Comparison of ENCODE assay signal across 19 mouse cellular contexts in genomic region chr16:39158893-39159292, GRCm38 (mm10).
DNase-seq lines count a peak whose midpoint lies in the region; ATAC-seq lines count a peak whose summit lies in the region.
"Had no signal": no experiment of that assay in that cellular context is flagged by ENCODE, and none has a peak within 500 bp of the region (broad histone marks: within the 10 kb centered on the region; RNA-seq: fewer than 3 reads in every experiment).

No protein-coding gene starts in this region.

- no peaks in the 10 kb centered on the region for H3K4me1 ChIP-seq in limb, embryonic 11.5 days (ENCODE audit: control insufficient read depth, insufficient read depth, low read length)
- H3K4me1 ChIP-seq in limb, embryonic 10.5 days = no peaks in the 10 kb centered on the region
- no peaks in the 10 kb centered on the region for H3K4me1 ChIP-seq in kidney, embryonic 14.5 days (ENCODE audit: control insufficient read depth, insufficient read depth, low read length)
- H3K4me1 ChIP-seq: embryonic facial prominence, embryonic 15.5 days; heart, embryonic 12.5 days; hindbrain, embryonic 15.5 days had no signal

- peak; percentile 44; the same call in 1 of the 2 replicates for ATAC-seq in limb, embryonic 11.5 days (ENCODE audit: insufficient number of reproducible peaks, low FRiP score, low TSS enrichment, low read depth)
- ATAC-seq in kidney, embryonic 14.5 days (ENCODE audit: low FRiP score, low TSS enrichment) = no peak

- H3K4me2 ChIP-seq in limb, embryonic 11.5 days (ENCODE audit: low read depth, severe bottlenecking) = no peak overlapping the region
- no peak overlapping the region for H3K4me2 ChIP-seq in kidney, embryonic 14.5 days (replicated peaks; ENCODE audit: low read depth, low read length)
- H3K4me2 ChIP-seq: embryonic facial prominence, embryonic 15.5 days; heart, embryonic 12.5 days; hindbrain, embryonic 15.5 days had no signal

- H3K4me3 ChIP-seq in limb, embryonic 11.5 days (ENCODE audit: low read depth, low read length) = no peak overlapping the region
- no peak overlapping the region for H3K4me3 ChIP-seq in limb, embryonic 10.5 days
- no peak overlapping the region for H3K4me3 ChIP-seq in kidney, embryonic 14.5 days (ENCODE audit: low read length)
- H3K4me3 ChIP-seq: embryonic facial prominence, embryonic 15.5 days; erythroblast, embryonic 14.5 days; forebrain, embryonic 10.5 days; gastrocnemius, adult 2 months; heart, embryonic 12.5 days; hindbrain, embryonic 15.5 days had no signal

- no peak overlapping the region for H3K27ac ChIP-seq in limb, embryonic 11.5 days (replicated peaks; ENCODE audit: low read depth, low read length)
- H3K27ac ChIP-seq in limb, embryonic 10.5 days = no peak overlapping the region
- no peak overlapping the region for H3K27ac ChIP-seq in kidney, embryonic 14.5 days (ENCODE audit: low read depth, low read length)
- H3K27ac ChIP-seq: embryonic facial prominence, embryonic 15.5 days; forebrain, embryonic 10.5 days; gastrocnemius, adult 2 months; hindbrain, embryonic 15.5 days had no signal

- WGBS in limb, embryonic 11.5 days = 26% methylated on average over 3 of the region's 3 CpGs
- 29% methylated on average over 3 of the region's 3 CpGs for WGBS in limb, embryonic 10.5 days
- WGBS in kidney, embryonic 14.5 days = 43% methylated on average over 3 of the region's 3 CpGs

- H3K27me3 ChIP-seq in limb, embryonic 11.5 days (ENCODE audit: control insufficient read depth, insufficient read depth, low read length) = no peaks in the 10 kb centered on the region
- no peaks in the 10 kb centered on the region for H3K27me3 ChIP-seq in limb, embryonic 10.5 days (ENCODE audit: low read depth, poor library complexity, severe bottlenecking)
- H3K27me3 ChIP-seq in kidney, embryonic 14.5 days (ENCODE audit: control insufficient read depth, insufficient read depth, low read length) = no peaks in the 10 kb centered on the region
- H3K27me3 ChIP-seq: embryonic facial prominence, embryonic 15.5 days; heart, embryonic 12.5 days; hindbrain, embryonic 15.5 days had no signal

- H3K9ac ChIP-seq in limb, embryonic 11.5 days (ENCODE audit: low read length) = no peak overlapping the region
- no peak overlapping the region for H3K9ac ChIP-seq in kidney, embryonic 14.5 days (ENCODE audit: low read depth, low read length)
- H3K9ac ChIP-seq: embryonic facial prominence, embryonic 15.5 days; heart, embryonic 12.5 days; hindbrain, embryonic 15.5 days had no signal

- DNase-seq in limb, embryonic 11.5 days (ENCODE audit: low spot score) = no peak
- no peak for DNase-seq in limb, embryonic 10.5 days (ENCODE audit: low spot score)
- peak; percentile 12 for DNase-seq in retina, postnatal 1 day
- DNase-seq in retina, embryonic 14.5 days (ENCODE audit: low spot score) = no peak
- peak; percentile 16 for DNase-seq in embryo, embryonic 11 days
- peak; percentile 2 for DNase-seq in retina, postnatal 7 days (ENCODE audit: low read depth, low spot score)
- no peak for DNase-seq in adrenal gland, postnatal 10 days
- DNase-seq: adrenal gland, adult 8-10 months; cerebellum, adult 11-12 months; cerebellum, adult 9-10 months; cerebellum, postnatal 25 days; gastrocnemius, adult 2 months; gastrocnemius, postnatal 25 days had no signal

- H3K9me3 ChIP-seq in limb, embryonic 11.5 days (ENCODE audit: control insufficient read depth, low read length) = no peaks in the 10 kb centered on the region
- H3K9me3 ChIP-seq in limb, embryonic 10.5 days (replicated peaks) = no peaks in the 10 kb centered on the region
- H3K9me3 ChIP-seq in kidney, embryonic 14.5 days (ENCODE audit: control insufficient read depth, low read length) = no peaks in the 10 kb centered on the region
- H3K9me3 ChIP-seq: embryonic facial prominence, embryonic 15.5 days; forebrain, embryonic 10.5 days; hindbrain, embryonic 15.5 days had no signal

- no peaks in the 10 kb centered on the region for H3K36me3 ChIP-seq in limb, embryonic 11.5 days (ENCODE audit: control insufficient read depth, insufficient read depth, low read length)
- no peaks in the 10 kb centered on the region for H3K36me3 ChIP-seq in limb, embryonic 10.5 days
- H3K36me3 ChIP-seq in kidney, embryonic 14.5 days (ENCODE audit: control insufficient read depth, insufficient read depth, low read length) = no peaks in the 10 kb centered on the region
- H3K36me3 ChIP-seq: embryonic facial prominence, embryonic 15.5 days; forebrain, embryonic 10.5 days; heart, embryonic 12.5 days; hindbrain, embryonic 15.5 days had no signal

Comparison
In these comparisons a context has a peak if more than half of its experiments do, and no peak if none do; other contexts are left out.
1. DNase-seq: peak in retina, postnatal 1 day (single experiment), embryo, embryonic 11 days (single experiment) and retina, postnatal 7 days (single experiment); none in limb, embryonic 11.5 days (single experiment), limb, embryonic 10.5 days (single experiment), retina, embryonic 14.5 days (single experiment) and adrenal gland, postnatal 10 days (single experiment).